Mouse (Mus musculus) CH12.LX (cell line): ENCODE results near the gene Dse. TPM values are rescaled to one million over a fixed set of nuclear protein-coding genes. Genes with fewer than 3 reads are reported as not detected.

Experiments
- DNase-seq: peaks from one replicate; pipeline ENCODE4 v3.0.0-alpha.2; 2013; ENCODE audit errors: extremely low read depth
- H3K27ac ChIP-seq: 2 replicates; pipeline ENCODE4 v1.5.1; 2012; ENCODE audit warnings: low read depth, mild to moderate bottlenecking, control low read depth, moderate library complexity; ENCODE audit not compliant: insufficient read depth
- H3K27me3 ChIP-seq: replicated peaks from 2 replicates; pipeline ENCODE3; 2012; ENCODE audit warnings: inconsistent platforms
- H3K36me3 ChIP-seq, 2 experiments: replicated peaks in 1 of 2; 2 replicates each; pipeline versions ENCODE3 to v1.6.1; 2012; ENCODE audit warnings: inconsistent platforms in 1 of 2, low read length in 1 of 2, mild to moderate bottlenecking in 1 of 2, mixed read lengths in 1 of 2, moderate library complexity in 1 of 2; ENCODE audit not compliant: control insufficient read depth in 1 of 2, insufficient read depth in 1 of 2
- H3K4me1 ChIP-seq, 2 experiments: 2 replicates each; pipeline ENCODE4 v1.6.1; 2012; ENCODE audit warnings: inconsistent platforms in 1 of 2, moderate library complexity in 1 of 2; ENCODE audit not compliant: insufficient read depth in 2 of 2, control insufficient read depth in 1 of 2
- H3K4me2 ChIP-seq: 2 replicates; pipeline ENCODE4 v1.6.1; 2012; ENCODE audit warnings: low read depth, mild to moderate bottlenecking, control low read depth; ENCODE audit not compliant: poor library complexity, insufficient read depth, severe bottlenecking
- H3K4me3 ChIP-seq, 3 experiments: fragments of 150-350 bp in 1 of 3; sonication (generic) in 1 of 3; replicated peaks in 1 of 3; 2 replicates each; pipeline versions ENCODE3 to v1.5.1; 2011 to 2012; ENCODE audit warnings: low read depth in 2 of 3, low read length in 2 of 3, mild to moderate bottlenecking in 2 of 3, moderate library complexity in 2 of 3, control low read depth in 1 of 3, improper control_type of control experiment in 1 of 3, inconsistent platforms in 1 of 3, mixed read lengths in 1 of 3; ENCODE audit not compliant: poor library complexity in 1 of 3
- H3K79me2 ChIP-seq: replicated peaks from 2 replicates; pipeline ENCODE4 v1.6.1; 2012; ENCODE audit warnings: mild to moderate bottlenecking, moderate library complexity; ENCODE audit not compliant: control insufficient read depth, poor library complexity, insufficient read depth, severe bottlenecking; ENCODE audit errors: extremely low read depth
- H3K9ac ChIP-seq: 2 replicates; pipeline ENCODE4 v1.6.1; 2012; ENCODE audit warnings: low read depth, mild to moderate bottlenecking, control low read depth, moderate library complexity; ENCODE audit not compliant: insufficient read depth
- H3K9me3 ChIP-seq: replicated peaks from 2 replicates; pipeline ENCODE3; 2012; ENCODE audit warnings: low read length, inconsistent platforms, mixed read lengths
- CHD1 ChIP-seq: IDR thresholded peaks from 2 replicates; pipeline ENCODE4 v1.6.1; 2012; ENCODE audit warnings: low read depth, low read length, improper control_type of control experiment, inconsistent platforms
- CHD2 ChIP-seq: IDR thresholded peaks from 2 replicates; pipeline ENCODE4 v1.6.1; 2011; ENCODE audit warnings: low read length, improper control_type of control experiment
- ELF1 ChIP-seq: IDR thresholded peaks from 2 replicates; pipeline ENCODE4 v1.6.1; 2014; ENCODE audit warnings: low read depth, mild to moderate bottlenecking, inconsistent platforms, low read length, improper control_type of control experiment
- HCFC1 ChIP-seq: IDR thresholded peaks from 2 replicates; pipeline ENCODE4 v1.6.1; 2012; ENCODE audit warnings: low read depth, mild to moderate bottlenecking, inconsistent platforms, low read length, improper control_type of control experiment
- IRF4 ChIP-seq: IDR thresholded peaks from 2 replicates; pipeline ENCODE4 v1.6.1; 2014; ENCODE audit warnings: low read depth, mild to moderate bottlenecking, inconsistent platforms, low read length, improper control_type of control experiment
- JUND ChIP-seq: conservative IDR thresholded peaks from 2 replicates; pipeline ENCODE4 v1.6.1; 2011; ENCODE audit warnings: low read depth, low read length, improper control_type of control experiment
- KAT2A ChIP-seq: IDR thresholded peaks from 2 replicates; pipeline ENCODE4 v1.6.1; 2012; ENCODE audit warnings: low read length, improper control_type of control experiment, inconsistent platforms; ENCODE audit not compliant: insufficient replicate concordance
- MAFK ChIP-seq: IDR thresholded peaks from 2 replicates; pipeline ENCODE4 v1.6.1; 2011; ENCODE audit warnings: low read length, improper control_type of control experiment; ENCODE audit not compliant: insufficient replicate concordance
- MAX ChIP-seq: IDR thresholded peaks from 2 replicates; pipeline ENCODE4 v1.6.1; 2011; ENCODE audit warnings: low read length, improper control_type of control experiment
- MXI1 ChIP-seq: IDR thresholded peaks from 2 replicates; pipeline ENCODE4 v1.6.1; 2011; ENCODE audit warnings: mild to moderate bottlenecking, low read depth, low read length, improper control_type of control experiment
- MYC ChIP-seq: IDR thresholded peaks from 2 replicates; pipeline ENCODE4 v1.6.1; 2011; ENCODE audit warnings: low read depth, mild to moderate bottlenecking, improper control_type of control experiment, low read length
- NELFE ChIP-seq: IDR thresholded peaks from 2 replicates; pipeline ENCODE4 v1.6.1; 2011; ENCODE audit warnings: low read depth, low read length, improper control_type of control experiment
- PAX5 ChIP-seq: IDR thresholded peaks from 2 replicates; pipeline ENCODE4 v1.6.1; 2012; ENCODE audit warnings: low read length, inconsistent platforms, mixed read lengths
- RAD21 ChIP-seq: IDR thresholded peaks from 2 replicates; pipeline ENCODE4 v1.6.1; 2011; ENCODE audit warnings: low read depth, mild to moderate bottlenecking, low read length, improper control_type of control experiment, moderate library complexity
- RCOR1 ChIP-seq: conservative IDR thresholded peaks from 2 replicates; pipeline ENCODE4 v1.6.1; 2012; ENCODE audit warnings: low read depth, mild to moderate bottlenecking, inconsistent platforms, low read length, improper control_type of control experiment
- SIN3A ChIP-seq: IDR thresholded peaks from 2 replicates; pipeline ENCODE4 v1.6.1; 2012; ENCODE audit warnings: low read length, improper control_type of control experiment, inconsistent platforms
- TCF12 ChIP-seq: IDR thresholded peaks from 2 replicates; pipeline ENCODE4 v1.6.1; 2014; ENCODE audit warnings: low read depth, mild to moderate bottlenecking, inconsistent platforms, low read length, improper control_type of control experiment
- UBTF ChIP-seq: IDR thresholded peaks from 2 replicates; pipeline ENCODE4 v1.6.1; 2012; ENCODE audit warnings: low read depth, mild to moderate bottlenecking, inconsistent platforms, low read length, improper control_type of control experiment, moderate library complexity
- ZC3H11A ChIP-seq: IDR thresholded peaks from 2 replicates; pipeline ENCODE4 v1.6.1; 2012; ENCODE audit warnings: low read depth, mild to moderate bottlenecking, inconsistent platforms, low read length, improper control_type of control experiment
- ZMIZ1 ChIP-seq: IDR thresholded peaks from 2 replicates; pipeline ENCODE4 v1.6.1; 2012; ENCODE audit warnings: low read depth, mild to moderate bottlenecking, inconsistent platforms, low read length, improper control_type of control experiment
- ZNF384 ChIP-seq: IDR thresholded peaks from 2 replicates; pipeline ENCODE4 v1.6.1; 2012; ENCODE audit warnings: low read depth, low read length, improper control_type of control experiment, inconsistent platforms
- dilution Hi-C: fragments of 300-500 bp; cut with MboI; formaldehyde crosslinking; loops from 2 replicates; pipeline ENCODE4 v1.14.3; 2020; ENCODE audit warnings: low sequenced_read_pairs; ENCODE audit not compliant: extremely low pct_unique_long_range_greater_than_20kb, extremely low pct_ligation_motif_present
- in situ Hi-C: fragments of 300-500 bp; cut with MboI; formaldehyde crosslinking; loops from 3 replicates; pipeline ENCODE4 v1.14.3; 2019; ENCODE audit warnings: low sequenced_read_pairs, low pct_ligation_motif_present, low pct_unique_long_range_greater_than_20kb, mixed read lengths
- polyA plus RNA-seq: library from polyadenylated mRNA; unstranded; fragments of >175 nt; gene quantifications from 2 replicates; pipeline ENCODE4 v1.2.1, GENCODE M21; 2012; ENCODE audit warnings: low read depth; ENCODE audit not compliant: insufficient read length
- total RNA-seq, 2 experiments: library from RNA; depleted of rRNA; stranded (reverse); fragments of 300-350 nt in 1 of 2; fragments of >200 nt in 1 of 2; gene quantifications; 2 replicates each; pipeline ENCODE4 v1.2.3; 2012 to 2014

Dse gene
- total and polyA plus RNA-seq, 3 experiments = 0.10 to 0.15 TPM; not detected in 1

- dilution Hi-C loops = no loop called here
- no peak overlapping the region for H3K4me2 ChIP-seq
- TF ChIP-seq ZMIZ1 = no peak
- no peak for TF ChIP-seq KAT2A
- TF ChIP-seq CHD2 = no peak
- TF ChIP-seq MAX = no peak
- no peak for TF ChIP-seq SIN3A
- no peak for TF ChIP-seq IRF4
- no peak for TF ChIP-seq UBTF
- TF ChIP-seq PAX5 = no peak
- TF ChIP-seq NELFE = no peak
- no peak for TF ChIP-seq MAFK
- no peak for TF ChIP-seq RAD21
- TF ChIP-seq TCF12 = no peak
- no peak for TF ChIP-seq ZNF384
- TF ChIP-seq ZC3H11A = no peak
- TF ChIP-seq MXI1 = no peak
- no peak for TF ChIP-seq ELF1
- no peak for TF ChIP-seq HCFC1
- TF ChIP-seq RCOR1 = no peak
- TF ChIP-seq JUND = no peak
- peaks cover 0 to 10% of the 10 kb centered on the region in 2 experiments; a peak in 2 of 4 replicates for H3K4me1 ChIP-seq
- no peak overlapping the region for H3K27ac ChIP-seq
- in situ Hi-C loops = no loop called here
- no peaks in the 10 kb centered on the region for H3K27me3 ChIP-seq
- no peaks in the 10 kb centered on the region for H3K9me3 ChIP-seq
- no peak overlapping the region for H3K9ac ChIP-seq
- no peaks in the 10 kb centered on the region for H3K79me2 ChIP-seq
- no peak overlapping the region for H3K4me3 ChIP-seq
- no peak for DNase-seq
- no peaks in the 10 kb centered on the region for H3K36me3 ChIP-seq
Observed at GRCm38 (mm10) chr10:34233418-34233817, 25.9 kb upstream of the Dse start.

- no peak overlapping the region for H3K4me3 ChIP-seq
- TF ChIP-seq MAFK = no peak
- no peak for TF ChIP-seq ZC3H11A
- no peak for TF ChIP-seq NELFE
- TF ChIP-seq MYC = no peak
- no peak for TF ChIP-seq SIN3A
- TF ChIP-seq CHD1 = no peak
- peaks cover 0 to 10% of the 10 kb centered on the region in 2 experiments; a peak in 2 of 4 replicates for H3K4me1 ChIP-seq
- H3K79me2 ChIP-seq = no peaks in the 10 kb centered on the region
- DNase-seq = no peak
- no peaks in the 10 kb centered on the region for H3K36me3 ChIP-seq
- no peak overlapping the region for H3K4me2 ChIP-seq
- dilution Hi-C loops = no loop called here
- H3K9ac ChIP-seq = no peak overlapping the region
- no peaks in the 10 kb centered on the region for H3K27me3 ChIP-seq
- H3K27ac ChIP-seq = no peak overlapping the region
- in situ Hi-C loops = no loop called here
- H3K9me3 ChIP-seq = no peaks in the 10 kb centered on the region
Observed at GRCm38 (mm10) chr10:34230121-34230675, 22.7 kb upstream of the Dse start.
